Mouse (Mus musculus) neutrophil, adult 65 days (primary cell): ENCODE data around the gene Nipsnap1. TPM values are rescaled to one million over a fixed set of nuclear protein-coding genes. Genes with fewer than 3 reads are reported as not detected.

Source experiments
- total RNA-seq: library from RNA; stranded (reverse); gene quantifications from 2 replicates; pipeline ENCODE4 v1.2.4, GENCODE M21; 2023

The Nipsnap1 gene
- total RNA-seq, result 1.6 and 3.4 TPM in 2 replicates

DNA sequence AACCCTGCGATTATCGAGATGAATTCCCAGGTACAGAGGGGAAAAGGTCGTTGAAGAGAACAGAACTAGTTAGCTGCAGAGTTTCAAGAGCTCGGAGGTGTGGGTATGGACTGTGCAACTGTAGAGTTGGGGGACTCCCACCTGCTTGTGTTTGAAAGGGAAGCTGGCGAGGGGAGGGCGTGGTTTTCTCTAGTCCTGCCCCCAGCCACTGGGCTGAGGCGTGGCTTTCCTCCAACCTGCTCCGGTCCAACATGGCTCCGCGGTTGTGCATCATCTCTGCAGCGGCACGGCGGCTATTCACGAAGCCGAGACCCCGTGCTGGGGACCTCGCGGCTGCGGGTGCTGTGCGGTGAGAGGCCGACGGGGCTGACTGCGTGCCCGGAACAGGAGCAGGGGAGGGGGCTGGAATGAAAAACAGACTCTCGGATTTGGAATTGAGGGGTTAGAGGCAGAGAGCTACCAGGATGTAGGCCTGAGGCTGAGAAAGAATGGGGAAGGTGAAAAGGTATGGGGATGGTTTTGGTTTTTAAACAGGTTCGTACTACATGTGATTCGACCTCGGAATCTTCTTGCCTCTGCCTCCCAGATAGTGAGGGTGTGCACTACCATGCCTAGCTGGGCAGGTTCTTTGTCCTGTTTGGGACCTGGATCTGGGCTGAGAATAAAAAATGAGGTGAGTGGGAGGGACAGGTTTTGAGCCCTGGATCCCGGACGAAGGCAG lies at the start of gene Nipsnap1:
Gene Nipsnap1, plus strand, starts transcription at position 197 of the 721 bp plus-strand sequence.

GRCm38 (mm10) chr11:4849258-4849943 lies 24.4 kb upstream of the Nipsnap1 start, which contains the start of gene Nf2:
Gene Nf2 (minus strand): TSS chr11:4849536.

DNA sequence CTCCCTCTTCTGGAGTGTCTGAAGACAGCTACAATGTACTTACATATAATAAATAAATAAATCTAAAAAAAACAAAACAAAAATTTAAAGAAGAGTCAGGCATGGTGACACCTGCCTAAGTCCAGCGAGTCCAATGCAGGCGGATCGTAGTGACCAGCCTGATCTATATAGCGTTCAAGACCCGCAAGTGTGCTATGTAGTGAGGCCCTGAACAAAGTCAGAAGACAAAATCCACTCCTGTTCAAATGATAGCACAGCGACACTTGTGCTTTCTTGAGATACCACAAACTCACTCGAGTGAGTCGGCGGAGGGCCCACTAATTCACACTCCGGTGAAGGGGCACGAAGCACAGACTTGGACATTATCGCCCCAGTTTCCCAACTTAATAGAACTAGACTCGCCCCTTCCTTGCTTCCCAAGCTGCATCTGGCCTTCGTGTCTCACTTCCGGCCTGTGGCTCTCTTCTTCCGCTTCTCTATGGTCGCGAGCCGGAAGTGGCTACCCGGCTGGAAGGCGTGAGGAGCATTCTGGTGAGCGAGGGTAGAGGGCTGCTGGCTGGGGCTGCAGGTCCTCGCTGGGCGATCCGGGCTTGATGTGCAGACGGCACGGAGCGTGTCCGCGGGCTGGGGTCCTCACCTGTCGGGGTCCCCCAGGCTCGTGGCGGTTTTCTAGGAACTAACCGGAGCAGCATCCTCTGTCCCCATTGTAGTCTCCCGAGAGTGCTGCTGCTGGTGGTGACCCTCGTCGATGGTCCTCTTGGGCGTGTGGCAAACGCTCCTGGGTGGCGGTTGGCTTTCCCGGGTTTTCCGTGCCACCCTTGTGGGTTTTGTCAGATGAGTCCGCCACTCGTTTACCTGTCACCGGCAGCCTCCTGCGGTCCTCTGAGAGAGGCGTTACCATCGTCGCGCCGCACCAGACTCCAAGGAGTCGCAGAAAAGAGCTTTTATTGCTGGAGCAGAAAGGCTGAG lies 21.4 kb downstream of the Nipsnap1 start, which contains the start of gene Thoc5:
Gene Thoc5, plus strand, starts transcription at position 473 of the 969 bp plus-strand sequence.

Other genes starting within 250 kb of the Nipsnap1 start
- gene Ascc2, start 236.2 kb upstream of the Nipsnap1 start, total RNA-seq, result 14.5 and 18.5 TPM in 2 replicates
- 96.3 and 118 TPM in 2 replicates for gene Uqcr10, start 169.6 kb upstream of the Nipsnap1 start, total RNA-seq
- 15.2 and 17.8 TPM in 2 replicates for gene Zmat5, start 169.3 kb upstream of the Nipsnap1 start, total RNA-seq
- gene Cabp7, start 127.2 kb upstream of the Nipsnap1 start, total RNA-seq, result not detected in 2 replicates
- 17.6 and 21.6 TPM in 2 replicates for gene Nf2, start 24.4 kb upstream of the Nipsnap1 start, total RNA-seq
- gene Thoc5, start 21.4 kb downstream of the Nipsnap1 start, total RNA-seq, result 10.7 and 13.2 TPM in 2 replicates
- not detected in 2 replicates for gene Nefh, start 74.1 kb downstream of the Nipsnap1 start, total RNA-seq
- gene Ap1b1, start 112.9 kb downstream of the Nipsnap1 start, total RNA-seq, result 35.4 and 42.3 TPM in 2 replicates
- gene Rasl10a, start 184.2 kb downstream of the Nipsnap1 start, total RNA-seq, result not detected in 2 replicates
- 2.0 and 2.6 TPM in 2 replicates for gene Gas2l1, start 191.4 kb downstream of the Nipsnap1 start, total RNA-seq
- gene Rhbdd3, start 225.0 kb downstream of the Nipsnap1 start, total RNA-seq, result 3.7 and 5.4 TPM in 2 replicates
- gene Ewsr1, start 225.3 kb downstream of the Nipsnap1 start, total RNA-seq, result 337 and 372 TPM in 2 replicates